Mouse (Mus musculus) left cerebral cortex, postnatal 10 days (tissue): ENCODE measurements around the gene Enah. TPM values are rescaled to one million over a fixed set of nuclear protein-coding genes. Genes with fewer than 3 reads are reported as not detected.

ENCODE experiments used
- DNase-seq, 2 experiments: peaks; one replicate each; pipeline ENCODE4 v3.0.0; 2021 to 2022; ENCODE audit warnings: low spot score in 2 of 2, mixed read lengths in 1 of 2; ENCODE audit errors: extremely low spot score in 1 of 2
- intact Hi-C: fragments of 180-260 bp; cut with DNase I; formaldehyde crosslinking; loops from one replicate; pipeline ENCODE4 v1.15.1; 2025
- total RNA-seq, 2 experiments: library from RNA; stranded (reverse); gene quantifications; 2 replicates each; pipeline ENCODE4 v1.2.3; 2021

Gene Enah
- total RNA-seq, 2 experiments from 2014 or later, result 139 to 152 TPM

DNA sequence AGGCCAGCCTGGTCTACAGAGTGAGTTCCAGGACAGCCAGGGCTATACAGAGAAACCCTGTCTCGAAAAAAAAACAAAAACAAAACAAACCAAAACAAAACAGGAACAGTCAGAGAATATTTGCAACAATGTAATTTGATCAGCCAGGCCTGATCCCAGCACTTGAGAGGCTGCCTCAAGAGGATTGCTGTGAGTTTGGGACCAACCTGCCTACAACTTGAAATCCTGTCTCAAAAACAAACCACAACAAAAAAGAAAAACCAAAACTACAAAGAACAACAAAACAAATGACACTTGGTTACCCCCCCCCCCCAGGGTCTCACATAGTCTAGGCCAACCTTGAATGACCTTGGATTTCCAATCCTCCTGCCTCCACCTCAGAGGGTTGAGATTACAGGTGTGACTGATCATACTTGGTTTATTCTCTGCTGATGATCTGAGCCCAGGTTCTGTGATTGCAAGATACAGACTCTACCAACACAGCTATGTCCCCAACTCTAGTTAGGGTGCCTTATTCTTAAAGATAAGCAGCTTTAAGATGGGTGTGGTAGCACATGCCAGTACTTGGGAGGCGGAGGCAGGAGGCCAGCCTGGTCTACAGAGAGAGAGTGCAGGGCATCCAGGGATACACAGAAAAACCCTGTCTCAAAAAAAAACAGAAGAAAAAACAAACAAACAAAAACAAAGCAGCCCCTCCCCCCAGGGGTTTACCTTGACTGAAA is 158.4 kb downstream of the Enah start:
- intact Hi-C loops, result no loop called here

DNA sequence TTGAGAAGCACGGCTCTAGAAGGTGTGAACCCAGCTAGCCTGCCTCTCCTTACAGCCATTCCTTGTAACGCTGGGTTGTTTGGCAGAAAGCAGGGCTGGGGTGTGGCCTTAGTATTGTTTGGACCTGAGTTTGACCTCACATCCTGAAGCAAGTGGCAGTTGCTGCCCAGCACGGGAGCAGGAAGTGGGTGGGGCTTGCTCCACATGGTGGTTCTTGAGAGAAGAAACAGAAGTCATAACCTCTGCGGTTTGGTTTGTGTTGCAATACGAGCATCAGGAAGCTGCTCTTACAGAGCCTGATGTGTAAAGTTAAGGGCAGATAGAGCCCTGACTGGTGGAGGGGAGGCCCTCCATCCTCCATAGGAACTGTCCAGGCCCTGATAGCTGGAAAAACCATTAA is 159.1 kb downstream of the Enah start:
- peak in 1 of 2 experiments; percentile 93 for DNase-seq
- intact Hi-C loops, result no loop called here

More for the DNA sequence above, 158.4 kb downstream of the Enah start:
- no peak for DNase-seq

DNA sequence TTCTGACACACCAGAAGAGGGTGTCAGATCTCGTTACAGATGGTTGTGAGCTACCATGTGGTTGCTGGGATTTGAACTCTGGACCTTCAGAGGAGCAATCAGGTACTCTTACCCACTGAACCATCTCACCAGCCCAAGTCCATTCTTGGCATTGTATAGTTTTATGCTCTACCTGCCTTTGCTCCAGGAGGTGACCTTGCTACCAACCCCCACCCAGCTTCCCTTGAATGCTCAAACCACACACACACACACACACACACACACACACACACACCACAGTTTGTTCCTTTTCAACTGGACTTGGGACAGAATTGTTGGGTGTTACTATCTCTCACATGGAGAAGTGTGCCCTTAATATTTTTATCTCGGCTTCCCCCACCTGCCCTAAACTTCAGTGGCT is 163.5 kb downstream of the Enah start:
- DNase-seq, result no peak
- intact Hi-C loops, result no loop called here

DNA sequence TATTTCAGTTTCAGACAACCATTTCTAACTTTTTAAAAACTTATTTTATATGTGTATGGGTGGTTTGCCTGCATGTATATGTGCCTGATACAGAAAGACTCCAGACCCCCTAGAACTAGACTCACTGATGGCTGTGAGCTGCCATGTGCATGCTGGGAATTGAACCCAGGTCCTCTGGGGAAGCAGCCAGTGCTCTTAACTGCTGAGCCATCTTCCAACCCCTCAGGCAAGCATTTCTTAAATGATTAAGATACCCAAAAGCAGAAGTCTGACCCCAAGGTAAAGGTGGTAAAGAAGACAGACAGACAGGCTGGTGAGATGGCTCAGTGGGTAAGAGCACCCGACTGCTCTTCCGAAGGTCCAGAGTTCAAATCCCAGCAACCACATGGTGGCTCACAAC is 165.0 kb downstream of the Enah start:
- intact Hi-C loops, result no loop called here
- no peak for DNase-seq

DNA sequence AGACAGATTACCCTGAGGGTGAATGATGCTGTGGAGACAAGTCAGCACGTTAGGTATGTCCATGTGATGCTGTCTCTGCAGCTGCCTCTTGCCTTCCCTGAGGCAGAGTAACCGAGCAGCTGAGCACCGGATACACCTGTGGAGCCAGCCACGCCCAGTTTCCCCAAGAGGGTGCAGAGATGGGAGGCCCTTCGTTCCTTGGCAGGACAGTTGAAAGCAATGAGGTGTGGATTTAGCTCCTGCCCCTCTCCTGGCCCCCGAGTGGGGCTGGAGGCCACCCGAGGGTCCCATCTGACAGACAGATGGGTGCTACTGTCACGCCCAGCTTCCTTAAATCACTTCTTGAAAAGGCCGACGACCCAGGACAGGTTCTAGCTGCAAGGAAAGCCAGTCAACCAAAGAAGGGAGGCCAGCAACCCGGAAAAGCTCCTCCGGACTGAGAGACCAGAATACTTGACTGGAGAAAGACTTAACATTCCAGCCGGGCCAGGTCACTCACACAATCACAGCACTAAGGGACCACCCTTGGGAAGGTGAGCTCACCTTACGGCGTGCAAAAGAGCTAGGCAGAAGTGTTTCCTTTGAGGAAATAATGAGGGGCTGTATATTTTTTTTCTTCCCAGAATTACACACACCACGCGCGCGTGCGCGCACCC is 166.6 kb downstream of the Enah start:
- intact Hi-C loops, result no loop called here
- peak in 1 of 2 experiments; percentile 50 for DNase-seq

DNA sequence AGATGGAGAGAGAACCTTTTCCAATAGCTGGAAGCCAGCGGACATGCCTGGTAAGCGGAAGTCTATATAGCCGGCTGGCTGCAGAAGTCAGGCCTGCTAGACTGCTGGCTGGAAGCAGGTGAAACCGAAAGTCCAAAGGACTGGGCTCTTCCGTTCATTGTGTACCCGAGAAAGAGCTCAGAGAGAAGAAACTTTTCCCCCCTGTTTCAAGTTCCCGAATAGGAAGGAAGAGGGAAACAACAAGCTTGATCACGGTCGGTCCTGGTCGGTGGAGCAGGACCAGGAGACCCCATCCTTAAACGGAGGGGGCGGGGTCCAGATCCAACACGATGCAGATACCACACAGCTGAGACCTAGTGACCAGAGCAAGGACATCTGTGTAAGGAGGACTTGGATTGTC is 167.3 kb downstream of the Enah start:
- DNase-seq, result no peak
- intact Hi-C loops, result no loop called here

GRCm38 (mm10) chr1:181851521-181852310 is 168.1 kb downstream of the Enah start:
- intact Hi-C loops, result no loop called here
- DNase-seq, result peak; percentile 54 to 84

DNA sequence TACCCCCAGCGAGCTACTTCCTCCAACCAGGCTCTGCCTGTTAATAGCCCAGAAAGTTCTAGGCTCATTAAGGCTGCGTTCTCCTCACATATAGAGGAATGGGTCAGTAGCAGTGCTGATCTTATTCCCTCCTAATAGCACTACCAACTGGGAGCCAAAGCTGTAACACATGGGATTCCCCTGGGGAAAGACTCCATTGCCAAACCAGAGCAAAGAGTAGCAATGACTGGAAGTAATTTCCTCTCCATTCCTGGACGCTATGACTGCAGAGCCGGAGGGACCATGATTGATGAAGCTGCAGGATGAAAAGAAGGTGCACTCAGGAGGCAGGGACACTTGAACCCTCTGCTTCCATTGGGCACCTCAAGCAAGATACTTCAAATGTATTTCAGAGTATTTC is 169.3 kb downstream of the Enah start:
- intact Hi-C loops, result no loop called here

GRCm38 (mm10) chr1:181848210-181848609 is 171.6 kb downstream of the Enah start:
- no peak for DNase-seq
- intact Hi-C loops, result no loop called here

More for the DNA sequence above, 169.3 kb downstream of the Enah start:
- DNase-seq, result no peak

GRCm38 (mm10) chr1:181847396-181847795 is 172.4 kb downstream of the Enah start:
- intact Hi-C loops, result no loop called here
- DNase-seq, result no peak

Other genes starting within 250 kb of the Enah start
- gene Lbr, start 176.9 kb downstream of the Enah start, total RNA-seq, result 10 to 100 TPM; 12.1 to 14.0 TPM
- gene Srp9, start 104.7 kb upstream of the Enah start, total RNA-seq, result 10 to 100 TPM; 50.3 to 52.8 TPM
- gene Vmn1r1, start 144.5 kb upstream of the Enah start, total RNA-seq, result not detected